Mouse (Mus musculus): Measurements from ENCODE around the gene Olfr780. TPM values are rescaled to one million over a fixed set of nuclear protein-coding genes. Genes with fewer than 3 reads are reported as not detected.
"Not testable (repeated sequence)": the region's sequence is repeated elsewhere in the genome, so short reads cannot be mapped to it uniquely, and the experiment has no call there.

Gene Olfr780
- total RNA-seq (2021): not detected

DNA sequence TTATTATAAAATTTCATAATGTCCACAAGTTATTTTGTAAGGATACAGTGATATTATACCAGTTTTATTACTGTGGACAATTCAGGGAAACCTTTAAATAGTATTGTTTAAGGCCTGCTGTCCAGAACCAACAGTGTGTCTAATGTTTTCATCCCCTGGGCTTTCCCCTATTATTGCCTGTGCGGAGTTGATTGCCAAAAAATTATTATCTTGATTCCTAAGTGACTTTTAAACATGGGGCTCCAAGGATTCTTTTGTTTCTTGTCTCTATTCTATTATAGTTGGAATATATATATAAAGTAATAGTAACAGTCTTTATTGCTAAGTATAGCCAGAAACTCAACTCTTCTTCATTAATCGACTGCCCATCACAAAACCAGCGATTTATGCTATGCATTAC lies at the start of gene Olfr780:
Gene Olfr780 (plus strand): TSS at position 301 of the 400 bp plus-strand sequence.
- no peak for DNase-seq (ENCODE audit: low spot score in 2 of 2)
- intact Hi-C loops (cut with DNase I): no loop called here

DNA sequence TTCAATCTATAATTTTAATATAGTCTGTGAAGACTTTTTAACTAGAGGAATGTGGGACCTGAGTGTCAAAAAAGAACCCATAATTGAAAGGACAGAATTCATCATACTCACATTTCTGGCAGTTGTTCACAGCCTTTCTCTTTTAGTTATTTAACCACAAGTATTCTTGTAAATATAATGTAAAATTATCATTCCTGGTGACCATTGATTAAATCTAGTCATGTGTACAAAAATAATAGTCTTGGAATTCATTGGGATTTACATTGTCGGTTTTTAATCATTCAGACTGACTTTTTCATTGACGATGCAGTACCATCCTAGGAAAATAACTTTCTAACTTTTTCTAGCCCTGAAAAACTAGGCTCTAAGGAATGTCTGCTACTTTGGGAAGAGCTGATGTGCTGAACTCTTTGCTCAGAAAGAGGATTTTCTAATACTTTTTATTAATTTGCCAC lies 46.8 kb upstream of the Olfr780 start, which contains the start of gene Olfr777:
Gene Olfr777 (minus strand): TSS at position 405 of the 455 bp plus-strand sequence.
- no peak for DNase-seq (ENCODE audit: low spot score in 2 of 2)
- intact Hi-C loops (cut with DNase I): no loop called here

DNA sequence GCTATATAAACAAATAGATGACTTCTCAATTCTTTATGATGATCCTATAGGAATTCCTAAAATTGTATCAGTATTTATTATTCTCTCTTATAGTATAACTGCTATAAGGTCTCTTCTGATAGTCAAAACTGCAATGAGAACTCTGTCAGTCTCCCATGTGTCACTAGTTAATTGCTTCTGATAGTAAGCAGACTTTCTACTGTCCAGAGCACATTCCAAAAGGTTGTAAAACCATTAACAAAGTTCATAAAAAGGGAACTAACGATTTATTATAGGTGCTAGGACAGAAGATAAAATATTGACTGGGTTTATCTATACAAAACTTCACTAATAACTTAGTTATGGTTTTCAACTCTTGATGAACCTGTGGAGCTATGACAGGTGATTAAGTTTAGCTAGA lies 4.9 kb upstream of the Olfr780 start:
- intact Hi-C loops (cut with DNase I); DNase-seq (ENCODE audit: low spot score in 2 of 2): not testable (repeated sequence)

DNA sequence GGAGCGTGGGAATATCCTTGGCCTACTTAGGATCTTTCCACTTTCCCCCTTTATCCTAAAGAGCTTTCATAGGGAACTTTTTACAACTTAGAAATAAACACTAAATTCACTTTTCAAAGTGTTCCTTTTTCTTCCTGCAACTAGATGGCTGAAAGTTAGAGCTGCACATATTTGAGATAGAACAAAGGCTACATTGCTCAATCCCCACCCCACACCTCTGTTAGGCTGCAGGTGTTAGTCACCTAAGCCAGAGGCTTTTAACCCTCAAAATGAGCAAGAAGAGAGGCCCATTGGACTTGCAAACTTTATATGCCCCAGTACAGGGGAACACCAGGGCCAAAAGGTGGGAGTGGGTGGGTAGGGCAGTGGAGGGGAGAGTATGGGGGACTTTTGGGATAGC lies 4.4 kb upstream of the Olfr780 start:
- intact Hi-C loops (cut with DNase I); DNase-seq (ENCODE audit: low spot score in 2 of 2): not testable (repeated sequence)

DNA sequence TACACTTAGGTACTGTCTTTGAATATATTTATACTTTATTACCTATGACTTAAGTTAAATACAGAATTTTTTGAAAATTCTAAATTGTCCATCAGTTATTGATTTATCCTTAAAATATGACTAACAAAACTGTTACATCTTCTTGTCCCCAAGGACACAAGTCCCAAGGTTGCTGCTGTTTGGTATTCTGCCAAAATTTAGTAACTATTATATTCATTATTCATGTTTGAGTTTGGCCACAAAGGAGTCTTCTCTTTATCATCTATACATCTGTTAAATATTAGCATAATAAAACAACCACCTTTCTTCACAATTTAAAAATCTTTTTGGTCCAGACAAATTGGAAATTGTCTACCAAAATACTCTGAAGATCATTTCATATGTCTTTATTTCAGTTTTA lies 10.6 kb downstream of the Olfr780 start, which contains the start of gene Olfr781:
Gene Olfr781 (plus strand): TSS at position 301 of the 400 bp plus-strand sequence.
- no peak for DNase-seq (ENCODE audit: low spot score in 2 of 2)
- intact Hi-C loops (cut with DNase I): no loop called here

DNA sequence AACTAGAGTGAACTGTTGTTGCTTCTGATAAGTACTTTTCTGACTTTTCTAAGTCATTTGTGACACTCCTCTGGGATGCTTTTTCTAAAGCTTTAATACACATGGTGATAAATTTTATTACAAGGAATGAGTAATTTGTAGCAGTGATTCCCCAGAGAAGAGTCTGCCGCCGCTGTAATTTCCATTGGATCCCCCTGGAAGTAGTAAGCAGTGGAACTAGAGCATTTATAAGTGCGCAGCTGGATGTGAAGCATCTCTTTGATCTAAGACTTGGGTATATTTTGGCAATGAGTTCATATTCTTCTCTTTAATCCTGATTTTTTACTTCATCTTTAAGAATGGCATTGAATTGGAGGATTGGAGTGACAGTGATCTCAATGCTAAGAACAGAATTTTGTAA lies 30.6 kb downstream of the Olfr780 start, which contains the start of gene Olfr782:
Gene Olfr782 (plus strand): TSS at position 301 of the 400 bp plus-strand sequence.
- no peak for DNase-seq (ENCODE audit: low spot score in 2 of 2)
- intact Hi-C loops (cut with DNase I): no loop called here

DNA sequence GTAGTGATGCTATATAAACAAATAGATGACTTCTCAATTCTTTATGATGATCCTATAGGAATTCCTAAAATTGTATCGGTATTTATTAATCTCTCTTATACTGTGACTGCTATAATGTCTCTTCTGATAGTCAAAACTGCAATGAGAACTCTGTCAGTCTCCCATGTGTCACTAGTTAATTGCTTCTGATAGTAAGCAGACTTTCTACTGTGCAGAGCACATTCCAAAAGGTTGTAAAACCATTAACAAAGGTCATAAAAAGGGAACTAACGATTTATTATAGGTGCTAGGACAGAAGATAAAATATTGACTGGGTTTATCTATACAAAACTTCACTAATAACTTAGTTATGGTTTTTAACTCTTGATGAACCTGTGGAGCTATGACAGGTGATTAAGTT lies 34.6 kb downstream of the Olfr780 start:
- intact Hi-C loops (cut with DNase I): loop anchor here (2.0 kb wide), 1 partner anchor 38 kb away; no protein-coding TSS in a partner anchor
- not testable (repeated sequence) for DNase-seq (ENCODE audit: low spot score in 2 of 2)

DNA sequence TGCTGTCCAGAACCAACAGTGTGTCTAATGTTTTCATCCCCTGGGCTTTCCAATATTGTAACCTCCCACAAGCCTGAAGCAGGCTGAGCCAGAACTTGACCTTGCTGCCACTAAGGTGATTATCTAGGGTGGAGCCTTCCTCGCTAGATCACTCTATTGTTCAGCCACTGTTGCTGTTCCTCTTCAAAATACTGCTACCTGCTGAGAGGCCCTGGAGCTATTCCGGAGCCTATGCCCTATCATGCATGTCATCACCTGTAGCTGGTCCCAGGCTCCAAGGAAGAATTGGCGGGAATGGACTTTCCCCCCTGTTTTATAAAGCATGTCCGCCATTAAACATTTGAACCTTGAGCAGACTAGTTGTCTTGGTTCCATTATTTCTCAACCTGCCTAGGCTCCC lies 38.6 kb downstream of the Olfr780 start:
- intact Hi-C loops (cut with DNase I); DNase-seq (ENCODE audit: low spot score in 2 of 2): not testable (repeated sequence)

DNA sequence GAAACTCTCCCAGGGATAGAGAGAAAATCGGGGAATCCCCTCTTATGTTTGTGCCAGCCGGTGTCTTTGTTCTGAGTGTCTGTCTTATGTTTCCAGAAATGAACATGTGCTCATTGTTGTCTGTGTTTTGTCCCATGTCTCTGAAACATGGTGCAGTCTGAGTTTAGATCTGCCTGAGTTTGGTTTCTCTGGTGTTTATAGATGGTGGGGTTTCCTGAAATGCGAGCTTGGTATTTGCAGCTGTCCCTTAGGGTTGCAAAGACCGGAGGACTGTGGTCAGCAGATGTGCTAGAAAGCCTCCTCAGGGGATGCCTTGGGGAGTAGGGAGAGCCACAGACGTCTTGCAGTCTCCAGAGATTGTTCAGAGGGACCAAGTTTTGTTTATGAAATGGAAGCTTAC lies 39.4 kb downstream of the Olfr780 start:
- intact Hi-C loops (cut with DNase I): no loop called here
- no peak for DNase-seq (ENCODE audit: low spot score in 2 of 2)

Other genes with a start within 250 kb of the Olfr780 start
- not detected for gene Olfr766-ps1, start 249.1 kb upstream of the Olfr780 start, total RNA-seq (2021)
- not detected for gene Olfr767, start 235.2 kb upstream of the Olfr780 start, total RNA-seq (2021)
- not detected for gene Olfr768, start 218.7 kb upstream of the Olfr780 start, total RNA-seq (2021)
- not detected for gene Olfr769, start 200.3 kb upstream of the Olfr780 start, total RNA-seq (2021)
- gene Olfr770, start 179.1 kb upstream of the Olfr780 start, total RNA-seq (2021): not detected
- not detected for gene Olfr771, start 153.4 kb upstream of the Olfr780 start, total RNA-seq (2021)
- not detected for gene Olfr772, start 140.2 kb upstream of the Olfr780 start, total RNA-seq (2021)
- gene Olfr773, start 130.7 kb upstream of the Olfr780 start, total RNA-seq (2021): not detected
- gene Olfr774, start 81.9 kb upstream of the Olfr780 start, total RNA-seq (2021): not detected
- not detected for gene Olfr775, start 69.7 kb upstream of the Olfr780 start, total RNA-seq (2021)
- not detected for gene Olfr776, start 59.0 kb upstream of the Olfr780 start, total RNA-seq (2021)
- not detected for gene Olfr777, start 46.6 kb upstream of the Olfr780 start, total RNA-seq (2021)
- not detected for gene Olfr781, start 10.7 kb downstream of the Olfr780 start, total RNA-seq (2021)
- not detected for gene Olfr782, start 30.7 kb downstream of the Olfr780 start, total RNA-seq (2021)
- gene Olfr784, start 66.0 kb downstream of the Olfr780 start, total RNA-seq (2021): under 1 TPM in 1 of 2 experiments, not detected in 1; 0.23 TPM
- not detected for gene Olfr785, start 87.3 kb downstream of the Olfr780 start, total RNA-seq (2021)
- gene Olfr786, start 109.2 kb downstream of the Olfr780 start, total RNA-seq (2021): not detected
- gene Olfr787, start 143.7 kb downstream of the Olfr780 start, total RNA-seq (2021): not detected
- gene Olfr788, start 152.9 kb downstream of the Olfr780 start, total RNA-seq (2021): not detected
- not detected for gene Olfr789, start 166.6 kb downstream of the Olfr780 start, total RNA-seq (2021)
- gene Olfr790, start 180.4 kb downstream of the Olfr780 start, total RNA-seq (2021): not detected
- not detected for gene Olfr791, start 203.7 kb downstream of the Olfr780 start, total RNA-seq (2021)
- not detected for gene Olfr792, start 221.0 kb downstream of the Olfr780 start, total RNA-seq (2021)
- not detected for gene Olfr794, start 249.5 kb downstream of the Olfr780 start, total RNA-seq (2021)